Mouse (Mus musculus) kidney, adult 2 months (tissue): ENCODE data around the gene Cebpg. TPM values are rescaled to one million over a fixed set of nuclear protein-coding genes. Genes with fewer than 3 reads are reported as not detected.
A peak's percentile ranks its signal among the peaks of the same experiment; 100 is the strongest.

Experiments
- DNase-seq: peaks from one replicate; pipeline ENCODE4 v3.0.0; 2021
- H3K27ac ChIP-seq: fragments of 200-500 bp; 2 replicates; pipeline ENCODE4 v1.5.1; 2012; ENCODE audit warnings: low read depth, low read length, control low read depth, inconsistent platforms; ENCODE audit not compliant: insufficient read depth
- H3K27me3 ChIP-seq: fragments of 200-500 bp; replicated peaks from 2 replicates; pipeline ENCODE4 v1.6.1; 2012; ENCODE audit warnings: mild to moderate bottlenecking, moderate library complexity, low read length, inconsistent platforms; ENCODE audit not compliant: control insufficient read depth, insufficient read depth
- H3K36me3 ChIP-seq: fragments of 200-500 bp; 2 replicates; pipeline ENCODE4 v1.6.1; 2012; ENCODE audit warnings: mild to moderate bottlenecking, moderate library complexity, low read length, inconsistent platforms; ENCODE audit not compliant: control insufficient read depth, insufficient read depth
- H3K4me1 ChIP-seq: fragments of 200-500 bp; 2 replicates; pipeline ENCODE4 v1.6.1; 2011; ENCODE audit warnings: low read length; ENCODE audit not compliant: control insufficient read depth, insufficient read depth
- H3K4me3 ChIP-seq: fragments of 200-500 bp; 2 replicates; pipeline ENCODE4 v1.5.1; 2011; ENCODE audit warnings: mild to moderate bottlenecking, low read depth, low read length, control low read depth; ENCODE audit not compliant: insufficient read depth
- CTCF ChIP-seq: fragments of 200-500 bp; conservative IDR thresholded peaks from 2 replicates; pipeline ENCODE4 v1.5.1; 2011; ENCODE audit warnings: low read depth, mild to moderate bottlenecking, control low read depth, low read length, moderate library complexity, mixed read lengths; ENCODE audit not compliant: insufficient read depth, insufficient read length
- POLR2A ChIP-seq: fragments of 200-500 bp; IDR thresholded peaks from one replicate; pipeline ENCODE4 v1.6.1; 2011; ENCODE audit warnings: low read depth, low read length, control low read depth
- WGBS: fragments of 180-500 bp; shearing (Covaris S2); methylation state at CpG from one replicate; pipeline ENCODE4 v1.1.7; 2018; 5-methylcytosine and 5-hydroxymethylcytosine counted together
- polyA plus RNA-seq: library from polyadenylated mRNA; depleted of rRNA; stranded (reverse); fragments of >200 nt; gene quantifications from 2 replicates; pipeline ENCODE4 v1.2.3, GENCODE M21; 2012

The Cebpg gene
- polyA plus RNA-seq, 1 experiment = 10.0 TPM

DNA sequence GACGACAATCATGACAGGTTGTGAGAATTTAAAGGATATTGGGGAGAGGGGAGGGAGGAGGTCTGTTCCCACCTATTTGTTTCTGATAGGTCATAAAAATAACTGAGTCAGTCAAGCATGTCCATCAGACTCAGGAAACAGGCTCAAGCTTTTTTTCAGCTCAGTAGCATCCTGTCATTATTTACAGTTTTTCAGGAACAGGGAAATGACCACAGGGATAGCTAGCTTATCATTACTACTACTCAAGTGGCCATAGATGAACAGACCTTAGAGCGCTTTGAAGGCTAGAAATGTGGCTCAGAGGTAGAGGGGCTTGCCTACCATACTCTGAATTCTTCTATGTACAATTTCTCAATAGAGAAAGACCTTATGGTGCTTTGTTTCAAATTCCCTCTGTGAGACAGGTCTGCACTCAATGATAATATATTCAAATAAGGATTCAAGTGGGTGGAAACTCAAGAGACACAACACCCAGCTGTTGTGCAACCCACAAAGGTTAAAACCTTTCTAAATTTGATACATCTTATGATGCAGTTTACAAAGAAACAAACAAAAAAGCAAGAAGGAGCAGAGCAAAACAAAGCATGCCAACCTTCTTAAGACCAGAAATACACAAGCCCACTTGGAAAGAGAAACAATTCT, 1.3 kb downstream of the Cebpg start:
- TF ChIP-seq POLR2A (no peak), CTCF (no peak)
- peaks cover 17% of the 10 kb centered on the region; the same call in 1 of the 2 replicates for H3K4me1 ChIP-seq
- H3K27ac ChIP-seq = peak overlapping the region; percentile 40
- peak overlapping the region; percentile 79 for H3K4me3 ChIP-seq
- H3K36me3 ChIP-seq = no peaks in the 10 kb centered on the region
- no peaks in the 10 kb centered on the region for H3K27me3 ChIP-seq
- WGBS = 24% methylated on average over 2 of the region's 2 CpGs
- peak; percentile 41 for DNase-seq

DNA sequence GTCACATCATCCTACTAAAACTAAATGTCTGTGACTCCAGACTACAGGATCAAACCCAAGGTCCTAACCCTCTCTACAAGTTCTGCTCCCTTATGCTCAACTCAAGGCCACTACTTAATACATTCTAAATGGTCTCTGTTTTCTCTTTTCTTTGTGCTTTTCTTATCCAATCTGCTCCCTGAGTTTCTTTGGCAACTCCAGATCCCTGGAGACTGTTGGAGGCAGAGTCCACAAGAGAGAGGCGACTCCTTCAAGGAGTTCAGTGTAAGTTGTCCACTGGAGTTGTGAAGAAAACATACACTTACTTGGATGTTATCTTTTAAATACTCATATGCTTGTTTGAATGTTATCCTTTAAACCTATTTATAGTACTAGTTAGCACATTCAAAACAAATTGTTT, 2.1 kb downstream of the Cebpg start:
- Histone ChIP-seq H3K4me1 (peaks cover 17% of the 10 kb centered on the region; the same call in 1 of the 2 replicates), H3K27ac (peak overlapping the region; percentile 11; the same call in 1 of the 2 replicates), H3K27me3 (no peaks in the 10 kb centered on the region), H3K4me3 (no peak overlapping the region), H3K36me3 (no peaks in the 10 kb centered on the region)
- TF ChIP-seq CTCF (no peak), POLR2A (no peak)
- WGBS = 48% methylated on average over 1 of the region's 1 CpGs
- DNase-seq = no peak

DNA sequence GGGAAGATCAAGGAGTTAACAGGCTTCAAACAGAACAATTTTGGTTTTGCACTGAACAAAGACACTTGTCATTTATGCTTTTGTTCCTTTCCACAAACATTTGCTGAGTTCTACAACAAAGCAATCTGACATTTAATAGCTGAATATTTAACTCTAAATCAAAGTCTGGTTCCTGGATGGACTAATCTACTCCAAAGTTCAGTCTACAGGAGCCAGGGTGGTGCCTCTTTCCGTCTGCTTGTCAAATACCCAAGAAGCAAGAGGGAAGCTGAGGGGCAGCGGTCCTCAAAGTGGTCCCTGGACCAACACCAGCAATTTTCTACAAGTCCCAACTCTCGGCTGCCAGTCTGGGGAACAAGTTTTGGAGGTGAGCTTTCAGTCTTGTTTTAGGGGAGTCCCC, 3.2 kb downstream of the Cebpg start:
- Histone ChIP-seq H3K27me3 (no peaks in the 10 kb centered on the region), H3K4me3 (no peak overlapping the region), H3K36me3 (no peaks in the 10 kb centered on the region; the same call in 1 of the 2 replicates), H3K27ac (no peak overlapping the region), H3K4me1 (peaks cover 17% of the 10 kb centered on the region; the same call in 1 of the 2 replicates)
- 58% methylated on average over 3 of the region's 3 CpGs for WGBS
- DNase-seq = peak; percentile 46
- TF ChIP-seq CTCF (no peak), POLR2A (no peak)

DNA sequence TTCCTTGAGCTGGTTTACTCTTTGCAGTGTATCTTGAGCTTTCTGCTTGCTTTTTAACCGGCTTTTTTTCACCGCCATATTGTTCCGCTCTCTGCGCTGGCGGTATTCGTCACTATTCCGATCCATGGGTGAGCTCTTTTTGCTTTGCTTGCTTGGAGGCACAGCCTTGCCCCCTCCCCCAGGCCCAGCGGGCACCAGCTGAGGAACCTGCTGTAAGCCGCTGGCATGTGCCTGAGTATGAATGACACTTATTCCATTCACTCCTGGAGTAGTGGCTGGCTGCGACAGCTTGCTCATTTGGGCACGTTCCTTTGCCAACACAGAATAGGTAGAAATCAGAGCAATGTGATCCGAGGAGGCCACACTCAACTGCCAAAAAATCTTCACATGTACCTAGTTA, 5.8 kb downstream of the Cebpg start:
- Histone ChIP-seq H3K4me1 (peaks cover 15% of the 10 kb centered on the region; the same call in 1 of the 2 replicates), H3K27ac (no peak overlapping the region), H3K4me3 (no peak overlapping the region), H3K27me3 (no peaks in the 10 kb centered on the region), H3K36me3 (no peaks in the 10 kb centered on the region; the same call in 1 of the 2 replicates)
- TF ChIP-seq CTCF (no peak), POLR2A (no peak)
- no peak for DNase-seq
- 85% methylated on average over 12 of the region's 12 CpGs for WGBS

DNA sequence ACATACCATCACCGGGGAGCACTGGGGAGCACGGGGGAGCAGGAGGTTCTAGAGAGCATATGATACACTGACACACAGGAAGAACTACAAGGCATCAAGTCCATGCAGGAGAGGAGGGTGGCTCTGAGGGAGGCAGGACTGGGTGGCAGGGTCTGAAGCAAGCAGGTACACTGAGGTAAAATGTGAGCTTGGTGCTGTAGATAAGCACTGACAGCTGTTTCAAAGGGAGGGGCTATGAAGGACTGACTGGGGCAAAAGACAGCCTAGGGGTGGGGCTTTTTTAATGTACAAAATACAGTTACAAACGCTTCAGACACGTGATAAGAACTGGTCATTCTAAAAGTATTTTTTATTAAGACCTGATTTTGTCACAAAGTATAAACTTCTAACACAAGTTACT, 10.3 kb downstream of the Cebpg start:
- TF ChIP-seq POLR2A = no peak
- no peak for TF ChIP-seq CTCF
- no peaks in the 10 kb centered on the region for H3K27me3 ChIP-seq
- no peak overlapping the region for H3K4me3 ChIP-seq
- no peaks in the 10 kb centered on the region for H3K4me1 ChIP-seq
- 83% methylated on average over 4 of the region's 4 CpGs for WGBS
- no peaks in the 10 kb centered on the region; the same call in none of the 2 replicates for H3K36me3 ChIP-seq
- no peak for DNase-seq
- H3K27ac ChIP-seq = no peak overlapping the region

DNA sequence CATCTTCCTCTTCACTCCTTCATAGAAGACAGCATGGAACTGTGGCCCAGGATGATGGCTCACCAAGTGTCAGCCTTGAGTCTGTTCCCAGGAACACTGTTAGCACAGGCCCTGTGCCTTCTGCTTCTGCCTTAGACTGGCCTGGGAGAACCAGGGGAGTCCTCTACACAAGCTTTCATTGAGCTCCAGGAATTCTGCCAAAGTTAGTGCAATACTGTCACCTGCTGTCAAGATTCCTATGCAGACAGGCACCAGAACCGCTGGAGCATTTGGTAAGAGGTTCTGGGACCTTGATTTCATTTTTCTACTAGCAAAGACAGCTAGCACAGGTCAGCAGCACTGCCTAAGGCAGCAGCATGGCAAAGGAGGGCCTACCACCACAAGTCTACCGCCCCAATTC, 11.7 kb downstream of the Cebpg start:
- no peaks in the 10 kb centered on the region; the same call in none of the 2 replicates for H3K36me3 ChIP-seq
- H3K4me1 ChIP-seq = no peaks in the 10 kb centered on the region

DNA sequence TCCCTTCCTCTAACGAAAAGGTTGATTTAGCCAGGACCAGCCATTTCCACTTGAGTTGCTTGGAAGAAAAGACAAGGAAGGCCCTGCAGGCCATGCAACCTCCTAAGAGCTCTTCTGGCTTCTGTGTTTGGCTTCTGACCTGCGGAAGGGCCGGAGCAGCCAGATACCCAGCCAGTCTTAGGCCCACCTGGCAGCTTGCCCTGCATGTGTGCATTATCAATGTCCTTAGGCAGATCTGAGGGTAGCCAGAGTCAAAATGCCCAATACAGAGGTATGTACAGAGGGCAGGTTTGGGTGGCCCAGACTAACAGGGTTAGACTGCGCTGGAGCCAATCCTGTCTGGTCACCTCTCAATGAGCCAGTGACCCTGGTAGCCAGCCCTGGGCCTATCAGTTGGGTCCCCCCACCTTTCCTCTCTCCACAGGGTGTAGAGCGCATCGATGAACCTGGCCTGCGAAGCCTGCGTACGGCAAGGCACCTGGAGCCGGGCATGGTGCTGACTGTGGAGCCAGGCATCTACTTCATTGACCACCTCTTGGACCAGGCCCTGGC, 13.0 kb downstream of the Cebpg start:
- WGBS = 95% methylated on average over 10 of the region's 10 CpGs
- no peaks in the 10 kb centered on the region for H3K4me1 ChIP-seq
- no peak overlapping the region for H3K27ac ChIP-seq
- H3K27me3 ChIP-seq = no peaks in the 10 kb centered on the region
- DNase-seq = no peak
- H3K4me3 ChIP-seq = no peak overlapping the region
- no peak for TF ChIP-seq CTCF
- TF ChIP-seq POLR2A = no peak
- H3K36me3 ChIP-seq = no peaks in the 10 kb centered on the region; the same call in none of the 2 replicates

More for the DNA sequence above, 11.7 kb downstream of the Cebpg start:
- Histone ChIP-seq H3K27me3 (no peaks in the 10 kb centered on the region), H3K27ac (no peak overlapping the region), H3K4me3 (no peak overlapping the region)
- whole genome bisulfite sequencing = 77% methylated on average over 2 of the region's 2 CpGs
- no peak for DNase-seq
- TF ChIP-seq CTCF (no peak), POLR2A (no peak)
